Mouse (Mus musculus) lung, adult 2 months (tissue): ENCODE measurements around the gene Ocrl. TPM values are rescaled to one million over a fixed set of nuclear protein-coding genes. Genes with fewer than 3 reads are reported as not detected.

ENCODE experiments used
- DNase-seq: peaks from one replicate; pipeline ENCODE4 v3.0.0; 2022
- H3K4me1 ChIP-seq: fragments of 200-500 bp; 2 replicates; pipeline ENCODE4 v1.6.1; 2011; ENCODE audit warnings: low read length; ENCODE audit not compliant: control insufficient read depth, insufficient read depth
- H3K4me3 ChIP-seq: fragments of 200-500 bp; replicated peaks from 2 replicates; pipeline ENCODE3; 2011; ENCODE audit warnings: low read depth, mild to moderate bottlenecking, control low read depth, low read length; ENCODE audit errors: extremely low read depth
- CTCF ChIP-seq: fragments of 200-500 bp; IDR thresholded peaks from 2 replicates; pipeline ENCODE4 v1.5.1; 2011; ENCODE audit warnings: mild to moderate bottlenecking, low read length, control low read depth; ENCODE audit not compliant: insufficient read depth
- POLR2A ChIP-seq: fragments of 200-500 bp; IDR thresholded peaks from 2 replicates; pipeline ENCODE4 v1.6.1; 2011; ENCODE audit warnings: low read depth, mild to moderate bottlenecking, control low read depth, low read length, borderline replicate concordance; ENCODE audit errors: extremely low read depth
- WGBS: fragments of 180-500 bp; shearing (Covaris S2); methylation state at CpG from one replicate; pipeline ENCODE4 v1.1.7; 2018; 5-methylcytosine and 5-hydroxymethylcytosine counted together
- polyA plus RNA-seq: library from polyadenylated mRNA; depleted of rRNA; stranded (reverse); fragments of >200 nt; gene quantifications from 2 replicates; pipeline ENCODE4 v1.2.3, GENCODE M21; 2012; rRNA removed

Ocrl gene
- 8.6 and 15.4 TPM in 2 replicates for polyA plus RNA-seq

DNA sequence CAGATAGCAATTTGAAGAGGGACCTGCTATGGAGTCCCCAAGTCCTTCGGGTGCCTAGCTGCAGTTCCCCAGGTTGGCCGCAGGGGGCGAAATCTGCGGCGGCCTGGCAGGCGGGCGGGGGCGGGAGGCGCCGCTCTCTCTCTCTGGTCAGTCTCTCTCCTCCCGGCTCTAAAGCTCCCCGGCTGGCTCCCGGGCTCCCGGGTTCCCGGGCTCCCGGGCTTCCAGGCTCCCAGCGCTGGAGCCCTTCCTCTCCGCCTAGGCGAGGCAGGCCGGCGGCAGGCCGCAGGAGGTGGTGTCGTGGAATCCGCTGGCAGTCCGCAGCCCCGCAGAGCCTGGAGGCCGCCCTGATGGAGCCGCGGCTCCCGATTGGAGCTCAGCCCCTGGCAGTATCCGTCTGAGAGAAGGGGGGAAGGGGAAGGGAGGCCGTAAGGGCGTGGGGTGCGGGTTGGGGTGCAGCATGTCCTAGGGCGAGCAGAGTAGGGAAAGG lies at the start of gene Ocrl:
TSS of gene Ocrl (plus strand) at position 82 of the 487 bp plus-strand sequence.
- Histone ChIP-seq H3K4me1 (peaks cover 2% of the 10 kb centered on the region; the same call in 1 of the 2 replicates), H3K4me3 (peak within 1 kb of the TSS; percentile 93)
- TF ChIP-seq CTCF (peak; percentile 39), POLR2A (no peak)
- 15% methylated on average over 35 of the region's 35 CpGs for WGBS
- DNase-seq: peak; percentile 70

DNA sequence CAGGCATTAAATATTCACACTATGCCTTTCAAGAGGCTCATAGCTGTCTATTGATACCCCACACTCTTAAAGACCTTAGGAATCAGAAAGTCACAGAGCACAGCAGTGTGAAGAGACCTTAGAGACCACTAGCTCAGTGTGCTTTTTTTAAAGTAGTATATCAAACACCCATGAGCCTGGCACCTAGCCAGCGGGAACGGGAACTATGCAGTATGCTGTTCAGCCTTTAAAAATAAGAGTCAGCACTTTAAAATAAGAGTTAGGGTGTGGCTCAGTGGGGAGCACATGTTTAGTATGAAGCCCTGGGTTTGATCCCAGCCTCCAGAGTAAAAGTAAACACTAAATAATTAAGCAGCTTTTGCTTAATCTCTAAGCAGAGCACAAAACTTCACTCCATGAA lies 32.1 kb upstream of the Ocrl start:
- TF ChIP-seq CTCF: no peak
- TF ChIP-seq POLR2A: no peak
- no peaks in the 10 kb centered on the region for H3K4me1 ChIP-seq
- 33% methylated on average over 2 of the region's 2 CpGs for WGBS
- no peak for DNase-seq
- no peak overlapping the region for H3K4me3 ChIP-seq

DNA sequence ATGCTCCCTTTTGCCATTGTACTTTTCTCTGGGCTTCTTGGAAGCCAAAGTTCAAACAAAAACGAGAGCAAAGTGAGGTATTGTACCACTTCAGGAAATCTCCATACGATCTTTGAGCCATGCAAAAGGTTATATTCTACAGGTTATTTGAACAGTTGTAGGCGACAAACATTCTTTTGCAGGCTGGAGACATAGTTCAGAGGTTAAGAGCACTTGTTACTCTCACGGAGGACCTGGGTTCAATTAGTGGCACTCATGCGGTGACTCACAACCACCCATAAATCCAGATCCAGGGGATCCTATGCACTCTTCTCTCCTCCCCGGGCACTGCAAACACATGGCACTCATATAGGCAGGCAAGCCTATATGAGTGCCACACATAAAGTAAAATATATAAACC lies 29.4 kb upstream of the Ocrl start:
- Histone ChIP-seq H3K4me1 (no peaks in the 10 kb centered on the region), H3K4me3 (no peak overlapping the region)
- TF ChIP-seq POLR2A: no peak
- TF ChIP-seq CTCF: no peak
- no peak for DNase-seq
- 64% methylated on average over 6 of the region's 6 CpGs for WGBS

DNA sequence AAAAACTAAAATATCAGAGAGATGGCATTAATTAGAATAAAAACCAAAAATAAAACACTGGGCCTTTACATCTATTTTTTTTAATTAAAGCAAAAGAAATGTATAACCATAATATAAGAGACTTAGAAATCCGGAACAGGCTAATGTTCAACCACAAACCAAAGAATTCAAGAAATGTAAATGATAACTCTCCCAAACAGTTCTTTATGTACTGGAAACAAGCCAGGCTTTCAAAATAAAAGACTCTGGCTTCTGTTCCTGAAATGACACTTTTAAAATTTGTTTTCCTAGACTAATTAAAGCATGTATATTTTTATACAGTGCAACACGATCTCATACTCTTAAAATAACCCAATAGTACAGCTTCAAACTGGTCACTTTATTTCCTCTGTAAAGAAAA lies 24.8 kb upstream of the Ocrl start:
- TF ChIP-seq POLR2A: no peak
- TF ChIP-seq CTCF: no peak
- Histone ChIP-seq H3K4me1 (no peaks in the 10 kb centered on the region), H3K4me3 (no peak overlapping the region)
- 49% methylated on average over 2 of the region's 2 CpGs for WGBS
- DNase-seq: no peak

DNA sequence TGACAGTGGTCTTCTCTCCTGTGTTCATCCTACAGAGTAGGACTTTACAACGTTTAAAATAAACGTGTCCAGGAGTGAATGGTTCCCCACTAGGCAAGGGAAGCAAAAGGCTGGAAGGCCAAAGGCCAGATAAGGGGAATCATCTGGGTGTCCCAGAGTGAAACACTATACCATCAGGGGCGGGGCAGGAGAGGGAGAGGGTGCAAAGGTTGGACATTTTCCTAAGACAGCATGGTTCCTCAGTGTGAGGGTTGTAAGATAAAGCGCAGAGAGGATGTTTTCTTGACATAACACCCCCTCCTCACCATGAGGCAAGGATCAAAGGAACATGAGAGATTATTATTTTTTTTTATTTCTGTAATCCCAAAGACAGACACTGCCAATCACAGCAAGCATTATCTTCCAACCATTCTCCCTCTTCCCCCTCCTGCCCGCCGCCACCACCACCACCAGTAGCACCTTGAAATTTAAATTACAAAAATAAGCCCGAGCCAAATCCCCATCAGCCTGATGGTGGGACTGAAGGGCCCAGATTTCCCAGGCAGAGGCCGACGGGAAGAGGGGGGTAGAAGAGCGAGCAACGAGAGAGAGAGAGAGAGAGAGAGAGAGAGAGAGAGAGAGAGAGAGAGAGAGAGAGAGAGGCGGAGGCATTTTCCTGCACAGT lies 20.8 kb upstream of the Ocrl start:
- Histone ChIP-seq H3K4me3 (peak overlapping the region; percentile 3), H3K4me1 (no peaks in the 10 kb centered on the region)
- WGBS: 23% methylated on average over 12 of the region's 12 CpGs
- no peak for TF ChIP-seq CTCF
- DNase-seq: no peak

DNA sequence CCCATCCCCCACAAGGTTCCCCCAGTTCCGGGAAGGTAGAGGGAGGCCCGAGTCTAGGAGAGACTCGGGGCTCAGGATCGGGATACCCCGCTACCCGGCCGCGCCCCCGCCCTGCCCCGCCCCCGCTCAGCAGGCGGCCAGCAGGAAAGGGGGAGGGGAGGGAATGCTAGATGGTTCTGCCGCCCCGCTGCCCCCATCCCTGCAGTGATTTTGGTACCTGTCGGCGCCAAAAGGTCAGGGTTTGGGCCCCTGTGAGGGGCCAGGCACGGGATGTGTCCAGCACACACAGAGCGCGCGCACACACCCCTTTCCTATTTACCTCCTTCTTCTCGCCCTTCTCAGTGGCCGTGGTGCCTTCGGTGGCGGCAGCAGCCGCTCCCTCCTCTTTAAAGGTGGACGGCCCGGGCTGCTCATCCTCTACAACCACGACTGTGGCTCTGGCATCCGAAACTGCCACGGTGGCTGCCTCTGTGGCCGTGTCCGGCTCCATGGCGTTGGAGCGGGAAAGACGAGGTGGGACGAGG lies 20.2 kb upstream of the Ocrl start:
- no peaks in the 10 kb centered on the region for H3K4me1 ChIP-seq
- DNase-seq: peak; percentile 11
- 26% methylated on average over 36 of the region's 36 CpGs for WGBS

DNA sequence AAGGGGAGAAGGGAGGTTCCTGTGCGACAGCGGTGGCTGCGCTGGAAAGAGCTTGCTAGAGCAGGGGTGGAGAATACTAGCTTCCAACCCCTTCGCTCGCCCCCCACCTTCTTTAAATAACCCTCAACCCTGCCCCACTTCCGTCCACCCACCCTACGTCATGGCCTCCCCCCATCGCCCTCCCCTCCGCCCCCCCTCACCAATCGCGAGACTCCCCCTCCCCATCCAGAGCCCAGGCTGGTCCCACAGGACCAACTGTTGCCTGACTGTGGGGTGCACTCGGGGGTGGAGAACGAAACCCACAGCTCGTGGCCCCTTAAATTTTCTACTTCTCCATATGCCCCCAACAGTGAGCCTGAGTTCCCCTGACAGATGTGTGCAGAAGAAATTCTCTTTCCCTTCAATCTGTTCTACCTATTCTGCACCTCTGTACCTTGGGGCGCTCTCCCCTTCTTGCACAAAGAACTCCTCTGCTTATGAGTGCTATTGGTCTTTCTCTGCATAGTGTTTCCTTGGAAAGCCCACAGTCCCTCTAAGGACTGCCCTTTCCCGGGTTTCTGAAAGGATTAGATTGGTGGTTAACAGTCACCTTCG lies 19.7 kb upstream of the Ocrl start, which contains the start of gene Smarca1:
TSS of gene Smarca1 (minus strand) at position 544 of the 594 bp plus-strand sequence.
- 29% methylated on average over 17 of the region's 17 CpGs for WGBS
- TF ChIP-seq CTCF (no peak), POLR2A (no peak)
- Histone ChIP-seq H3K4me3 (peak within 1 kb of the TSS; percentile 68), H3K4me1 (no peaks in the 10 kb centered on the region)
- DNase-seq: no peak

More for the DNA sequence above, 20.2 kb upstream of the Ocrl start:
- TF ChIP-seq CTCF: no peak
- TF ChIP-seq POLR2A: no peak
- peak overlapping the region; percentile 68 for H3K4me3 ChIP-seq

DNA sequence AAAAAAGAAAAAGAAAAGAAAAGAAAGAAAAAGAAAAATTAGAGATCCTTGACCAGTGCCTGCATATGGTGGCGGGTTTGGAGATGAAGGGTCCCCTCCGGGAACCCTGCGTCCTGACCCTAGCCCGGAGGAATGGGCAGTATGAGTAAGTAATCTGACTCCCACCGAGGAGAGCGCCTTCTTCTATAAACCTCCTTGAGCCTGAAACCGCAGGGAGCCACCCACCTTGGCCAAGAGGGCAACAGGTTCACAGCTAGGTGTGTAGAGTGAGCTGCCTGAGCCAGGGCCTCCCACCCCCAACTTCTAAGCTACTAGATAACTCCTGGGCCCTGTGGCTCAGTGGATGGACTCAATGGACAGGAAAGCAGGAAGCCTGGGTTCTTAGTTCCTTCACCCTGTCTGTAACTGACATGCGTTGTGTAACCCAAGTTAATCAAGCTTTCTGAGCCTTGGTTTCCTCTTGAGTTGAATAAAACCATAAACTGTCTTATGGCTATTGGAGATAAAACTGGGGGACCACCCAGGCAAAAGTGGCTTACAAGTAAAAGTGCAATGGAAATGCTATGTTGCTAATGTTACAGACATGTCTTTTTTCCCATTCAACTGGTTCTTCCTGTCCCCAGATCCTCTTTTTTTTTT lies 836 bp downstream of the Ocrl start:
- Histone ChIP-seq H3K4me1 (peaks cover 2% of the 10 kb centered on the region; the same call in 1 of the 2 replicates), H3K4me3 (peak overlapping the region; percentile 93)
- WGBS: 37% methylated on average over 8 of the region's 8 CpGs
- TF ChIP-seq POLR2A (no peak), CTCF (no peak)
- peak; percentile 15 for DNase-seq

DNA sequence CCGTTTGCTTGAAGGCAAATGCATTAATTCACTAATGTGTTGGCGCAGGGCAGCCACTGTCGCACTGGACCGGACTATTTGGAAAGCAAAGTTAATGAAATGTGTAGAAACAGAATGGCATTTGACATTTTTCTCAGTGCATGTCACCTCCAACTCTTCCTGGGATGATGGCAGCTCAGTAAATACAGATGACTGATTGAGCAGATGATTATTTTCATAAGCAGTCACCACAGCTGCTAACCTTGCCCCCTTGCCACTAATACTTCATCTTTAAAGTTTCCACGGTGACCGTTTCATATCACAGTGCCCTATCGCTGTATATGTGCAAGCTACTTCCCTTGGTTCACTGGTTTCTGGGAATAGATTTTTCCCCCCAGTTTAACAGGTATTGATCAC lies 1.4 kb downstream of the Ocrl start:
- H3K4me3 ChIP-seq: no peak overlapping the region

DNA sequence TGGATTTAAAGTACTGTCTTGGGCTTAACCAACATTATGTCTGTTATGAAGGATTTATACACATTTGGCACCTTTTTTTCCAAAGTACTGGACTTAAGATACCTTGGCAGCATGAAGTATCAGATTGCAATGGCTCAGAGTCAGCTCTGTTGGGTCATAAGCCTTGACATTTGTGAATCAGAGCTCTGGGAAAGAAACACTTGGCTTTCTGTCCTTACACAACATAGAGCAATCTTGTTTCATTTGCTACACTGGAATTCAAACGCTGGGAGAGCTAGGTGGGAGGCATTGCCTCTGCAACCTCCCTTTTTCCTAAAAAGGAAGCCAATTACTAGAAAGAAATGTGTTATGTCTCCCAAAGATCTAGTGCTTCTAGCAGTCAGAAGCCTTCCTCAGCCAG lies 4.6 kb downstream of the Ocrl start:
- no peak for TF ChIP-seq POLR2A
- no peak for TF ChIP-seq CTCF
- WGBS: 48% methylated on average over 1 of the region's 1 CpGs
- H3K4me3 ChIP-seq: no peak overlapping the region
- peaks cover 2% of the 10 kb centered on the region; the same call in 1 of the 2 replicates for H3K4me1 ChIP-seq
- DNase-seq: no peak

More for the DNA sequence above, 1.4 kb downstream of the Ocrl start:
- 66% methylated on average over 7 of the region's 7 CpGs for WGBS
- TF ChIP-seq POLR2A: no peak
- no peak for TF ChIP-seq CTCF
- no peak for DNase-seq
- H3K4me1 ChIP-seq: peaks cover 2% of the 10 kb centered on the region; the same call in 1 of the 2 replicates

DNA sequence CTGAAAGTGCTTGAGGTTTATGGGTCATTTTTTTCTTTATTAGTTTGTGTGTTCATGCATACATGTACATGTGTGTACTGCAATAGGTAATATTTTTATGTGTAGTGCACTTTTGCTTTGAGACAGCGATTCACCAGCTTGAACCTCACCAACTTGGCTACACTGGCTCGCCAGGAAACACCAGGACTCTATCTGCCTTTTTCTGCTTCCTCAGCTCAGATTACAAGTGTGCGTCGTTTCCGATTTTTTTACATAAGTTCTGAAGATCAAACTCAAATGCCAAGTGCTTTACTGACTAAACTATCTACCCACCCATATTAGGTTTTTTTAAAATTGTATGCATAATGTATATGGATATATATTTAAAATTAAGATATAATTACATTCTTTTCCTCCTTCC lies 8.4 kb downstream of the Ocrl start:
- no peak for DNase-seq
- Histone ChIP-seq H3K4me1 (no peaks in the 10 kb centered on the region), H3K4me3 (no peak overlapping the region)
- 84% methylated on average over 5 of the region's 5 CpGs for WGBS
- TF ChIP-seq CTCF: no peak
- TF ChIP-seq POLR2A: no peak
